Mouse (Mus musculus) heart, adult 2 months (tissue): Measurements from ENCODE around the gene Arid5a.

Experiments
- CTCF ChIP-seq: fragments of 200-600 bp; IDR thresholded peaks from 2 replicates; pipeline ENCODE4 v1.8.1; 2022; ENCODE audit warnings: antibody characterized with exemption, mild to moderate bottlenecking, moderate library complexity
- EP300 ChIP-seq: fragments of 200-500 bp; IDR thresholded peaks from 2 replicates; pipeline ENCODE4 v1.6.1; 2011; ENCODE audit warnings: low read depth, low read length, control low read depth; ENCODE audit not compliant: insufficient read depth
- POLR2A ChIP-seq: fragments of 200-500 bp; IDR thresholded peaks from 2 replicates; pipeline ENCODE4 v1.6.1; 2011; ENCODE audit warnings: mild to moderate bottlenecking, low read depth, low read length, control low read depth; ENCODE audit not compliant: insufficient read depth

DNA sequence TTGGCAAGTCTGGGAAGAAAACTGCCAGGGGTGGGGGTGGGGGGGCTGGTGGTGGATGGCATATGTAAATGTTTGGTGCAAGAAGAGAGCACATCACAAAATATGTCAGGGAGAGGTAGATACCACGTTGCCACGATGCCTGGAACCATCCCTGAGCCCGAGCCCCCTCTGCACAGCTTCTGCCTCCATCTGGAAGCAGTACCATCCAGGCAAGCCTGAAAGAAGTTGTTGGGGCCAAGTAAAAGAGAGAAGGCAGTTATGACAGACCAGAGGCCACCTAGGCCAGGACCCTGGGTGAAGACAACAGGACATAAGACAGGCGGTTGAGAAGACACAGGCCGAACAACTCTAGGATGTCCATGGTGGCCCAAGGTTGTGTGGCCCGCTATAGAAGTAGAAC, 7.0 kb upstream of the Arid5a start:
- TF ChIP-seq CTCF (no peak), POLR2A (no peak), EP300 (no peak)
